Mouse (Mus musculus) ovary, adult 18-20 months (tissue): ENCODE measurements around the gene Epb41l5.

ENCODE experiments used
- DNase-seq: peaks from one replicate; pipeline ENCODE4 v3.0.0; 2022; ENCODE audit warnings: low spot score, mixed read lengths

Epb41l5 gene

GRCm38 (mm10) chr1:119501881-119502280 lies 146.9 kb downstream of the Epb41l5 start:
- no peak for DNase-seq

DNA sequence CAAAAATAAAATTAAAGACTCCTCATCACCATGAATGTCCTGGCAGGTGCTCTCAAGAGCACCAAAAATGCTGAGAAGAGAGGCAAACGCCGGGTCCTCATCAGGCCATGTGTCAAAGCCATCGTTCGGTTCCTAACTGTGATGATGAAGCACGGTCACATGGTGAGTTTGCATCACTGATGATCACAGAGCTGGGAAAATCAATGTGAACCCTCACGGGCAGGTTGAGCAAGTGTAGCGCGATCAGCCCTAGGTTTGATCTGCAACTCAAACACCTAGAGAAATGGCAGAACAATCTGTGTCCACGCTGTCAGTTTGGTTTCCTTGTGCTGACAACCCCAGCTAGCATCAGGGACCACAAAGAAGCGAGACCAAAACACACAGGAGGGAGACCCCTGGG lies 149.3 kb downstream of the Epb41l5 start:
- no peak for DNase-seq

DNA sequence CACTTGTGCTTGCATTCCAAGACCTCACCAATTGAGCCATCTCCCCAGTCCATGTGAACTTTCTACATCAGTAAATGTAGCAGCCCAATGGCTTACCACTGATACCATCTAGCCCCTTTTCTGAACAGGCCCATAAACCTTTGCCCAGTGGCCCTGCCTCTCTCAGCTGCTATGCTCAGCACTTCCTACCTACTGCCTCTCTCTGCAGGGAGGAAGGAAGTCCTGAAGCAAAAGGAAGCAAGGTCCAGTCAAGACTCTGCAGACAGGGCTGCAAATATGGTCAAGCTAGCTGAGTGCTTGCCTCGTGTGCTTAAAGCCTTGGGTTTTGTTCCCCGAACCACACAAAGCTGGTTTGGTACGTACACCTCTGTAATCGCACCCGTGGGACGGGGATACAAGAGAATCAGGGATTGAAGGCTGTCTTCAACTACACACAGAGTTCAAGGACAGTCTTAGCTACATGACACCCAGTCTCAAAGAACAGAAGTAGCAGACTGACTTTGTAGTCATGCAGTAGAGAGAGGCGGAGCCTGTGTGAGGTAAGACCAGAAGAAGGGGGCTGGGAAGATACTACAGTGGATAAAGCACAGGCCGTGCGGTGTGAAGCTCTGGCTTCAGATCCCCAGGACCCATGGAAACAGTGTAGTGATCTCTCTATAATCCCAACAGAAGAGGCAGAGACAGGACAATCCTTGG lies 150.1 kb downstream of the Epb41l5 start:
- no peak for DNase-seq

DNA sequence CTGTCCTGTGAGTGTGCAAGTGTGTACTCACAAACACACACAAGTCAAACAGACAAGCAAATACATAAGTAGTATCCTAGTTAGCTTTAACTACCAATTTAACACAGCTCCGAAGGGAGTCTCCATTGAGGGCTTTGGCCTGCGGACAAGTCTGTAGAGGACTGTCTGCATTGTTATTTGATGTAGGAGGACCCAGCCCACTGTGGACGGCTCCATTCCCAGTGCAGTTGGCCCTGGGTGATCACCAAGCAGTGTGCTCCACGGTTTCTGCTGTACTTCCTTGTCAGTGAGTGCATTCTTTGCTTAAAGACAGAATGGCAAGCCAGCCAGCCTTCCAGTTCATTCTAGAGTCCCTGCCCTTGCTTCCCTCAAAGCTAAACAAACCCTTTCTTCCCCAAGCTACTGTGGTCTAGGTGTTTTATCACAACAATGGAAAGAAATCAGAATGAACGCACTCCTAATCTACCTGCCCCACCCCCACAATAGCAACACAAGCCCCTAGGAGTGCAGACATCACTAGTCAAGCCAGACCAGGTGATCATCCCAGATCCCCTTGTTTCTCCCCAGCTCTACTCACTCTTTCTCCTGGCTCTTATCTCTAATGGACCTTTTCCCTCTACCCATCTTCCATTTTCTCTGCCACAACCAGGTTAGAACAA lies 151.3 kb downstream of the Epb41l5 start:
- no peak for DNase-seq

- DNase-seq = no peak
Measured at GRCm38 (mm10) chr1:119495396-119495775, 153.4 kb downstream of the Epb41l5 start.
